Comparison of ENCODE assay signal across 13 mouse cellular contexts in the genomic region with DNA sequence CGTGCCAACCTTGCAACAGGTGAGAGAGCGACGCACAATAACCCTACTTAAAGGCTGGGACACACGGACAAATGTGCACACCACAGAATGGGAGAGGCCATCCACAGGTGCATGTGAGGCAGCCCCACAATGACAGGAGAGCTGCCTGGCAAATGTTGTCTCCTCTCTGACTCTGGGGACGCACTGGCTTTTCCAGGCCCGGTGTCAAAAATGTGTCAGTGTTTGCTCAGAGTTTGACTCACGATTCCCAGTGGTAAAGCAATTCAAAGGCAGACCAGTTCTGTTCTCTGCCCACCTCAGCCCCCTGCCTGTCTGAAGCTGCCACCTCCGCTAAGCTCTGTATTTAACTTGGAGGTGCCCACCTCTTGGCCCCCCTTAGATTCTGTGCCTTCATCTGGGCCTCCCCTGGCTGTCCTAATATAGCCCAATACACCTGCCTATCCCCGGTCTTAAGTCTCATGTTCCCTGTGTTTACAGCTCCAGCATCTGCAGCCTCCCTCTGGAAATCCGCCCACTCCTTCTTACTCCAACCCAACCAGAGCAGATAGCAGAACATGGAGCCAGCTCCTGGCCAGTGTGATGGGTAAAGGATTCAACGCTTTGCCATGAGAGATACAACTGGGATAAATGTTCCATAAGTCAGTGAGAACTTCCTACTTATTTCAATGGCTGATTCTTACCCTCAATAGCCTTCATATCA.
DNase-seq lines count a peak whose midpoint lies in the region; ATAC-seq and TF ChIP-seq lines count a peak whose summit lies in the region.
"Had no signal": no experiment of that assay in that cellular context is flagged by ENCODE, and none has a peak within 500 bp of the region (broad histone marks: within the 10 kb centered on the region; RNA-seq: fewer than 3 reads in every experiment).

No protein-coding gene starts in this region.

- TF ChIP-seq CTCF in layer of hippocampus, adult 2 months (conservative IDR thresholded peaks at IDR 0.05) = no peak

- peak; percentile 53 for DNase-seq in cerebellum, adult 8-10 months
- no peak for DNase-seq in layer of hippocampus, adult 2 months (ENCODE audit: low spot score in 2 of 2)
- no peak for DNase-seq in layer of hippocampus, adult 8-10 months (ENCODE audit: low spot score in 2 of 2)
- peak; percentile 72 for DNase-seq in brain, adult 2 months (ENCODE audit: low read depth, low spot score)
- DNase-seq in heart, postnatal 10 days = peak; percentile 58 to 59
- DNase-seq in liver = no peak
- no peak for DNase-seq in kidney, adult 9 months
- DNase-seq: kidney, adult 11 months had no signal

- no peak overlapping the region for H3K4me3 ChIP-seq in layer of hippocampus, adult 2 months
- H3K4me3 ChIP-seq: embryonic facial prominence, embryonic 12.5 days; forebrain, embryonic 12.5 days; megakaryocyte, embryonic 14.5 days had no signal

- intact Hi-C loops in heart, postnatal 10 days (cut with DNase I) = loop anchor here (2.0 kb wide), 1 partner anchor 49 kb away; no protein-coding TSS in a partner anchor

- H3K27ac ChIP-seq in layer of hippocampus, adult 2 months = peak overlapping the region; percentile 62
- H3K27ac ChIP-seq: embryonic facial prominence, embryonic 12.5 days; forebrain, embryonic 12.5 days; liver, embryonic 14.5 days had no signal

- ATAC-seq in cerebellum, adult (ENCODE audit: insufficient number of reproducible peaks, low FRiP score, low TSS enrichment) = no peak

Comparison
In these comparisons a context has a peak if more than half of its experiments do, and no peak if none do; other contexts are left out.
1. DNase-seq: peak in cerebellum, adult 8-10 months (single experiment), brain, adult 2 months (single experiment) and heart, postnatal 10 days (2 of 2); none in layer of hippocampus, adult 2 months (0 of 2), layer of hippocampus, adult 8-10 months (0 of 2), liver (single experiment) and kidney, adult 9 months (single experiment).